17 mouse cellular contexts compared by ENCODE assay signal in the genomic region with DNA sequence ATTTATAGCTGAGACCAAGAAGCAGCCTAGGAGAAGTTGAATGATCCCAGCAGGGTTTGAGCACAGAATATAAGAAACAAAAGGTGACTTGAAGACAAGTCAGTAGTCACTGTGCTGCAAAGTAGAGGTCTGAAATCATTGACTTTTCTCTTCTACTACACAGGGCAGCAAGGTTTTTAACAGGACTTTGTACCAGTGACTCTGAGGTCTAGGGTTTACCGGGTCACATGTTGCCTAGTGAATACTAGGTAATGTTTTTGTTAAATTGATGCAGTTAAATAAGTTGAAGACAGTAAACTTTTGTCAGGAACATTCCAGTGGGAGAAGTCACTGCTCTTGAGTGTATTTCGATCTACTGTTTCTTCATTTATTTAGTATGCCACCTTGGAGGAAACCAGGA.
"Had no signal": no experiment of that assay in that cellular context is flagged by ENCODE, and none has a peak within 500 bp of the region (broad histone marks: within the 10 kb centered on the region; RNA-seq: fewer than 3 reads in every experiment).

No protein-coding gene starts in this region.

- H3K4me1 ChIP-seq: hindbrain, embryonic 15.5 days; limb, embryonic 12.5 days; limb, embryonic 15.5 days; liver, embryonic 12.5 days; liver, embryonic 15.5 days; midbrain, embryonic 12.5 days; midbrain, embryonic 15.5 days; neural tube, embryonic 13.5 days; stomach, embryonic 15.5 days had no signal

- H3K27me3 ChIP-seq: hindbrain, embryonic 15.5 days; limb, embryonic 12.5 days; limb, embryonic 15.5 days; liver, embryonic 12.5 days; liver, embryonic 15.5 days; midbrain, embryonic 12.5 days; midbrain, embryonic 15.5 days; neural tube, embryonic 13.5 days; stomach, embryonic 15.5 days had no signal

- H3K4me3 ChIP-seq: hindbrain, embryonic 15.5 days; left cerebral cortex, adult 2 months; limb, embryonic 12.5 days; limb, embryonic 15.5 days; liver, embryonic 12.5 days; liver, embryonic 15.5 days; midbrain, embryonic 12.5 days; midbrain, embryonic 15.5 days; myocyte; neural tube, embryonic 13.5 days; stomach, embryonic 15.5 days had no signal

- H3K9ac ChIP-seq: hindbrain, embryonic 15.5 days; limb, embryonic 12.5 days; limb, embryonic 15.5 days; liver, embryonic 12.5 days; liver, embryonic 15.5 days; midbrain, embryonic 12.5 days; midbrain, embryonic 15.5 days; neural tube, embryonic 13.5 days; stomach, embryonic 15.5 days had no signal

- H3K4me2 ChIP-seq: hindbrain, embryonic 15.5 days; limb, embryonic 12.5 days; limb, embryonic 15.5 days; liver, embryonic 12.5 days; liver, embryonic 15.5 days; midbrain, embryonic 12.5 days; midbrain, embryonic 15.5 days; neural tube, embryonic 13.5 days; stomach, embryonic 15.5 days had no signal

- ATAC-seq: intestine, postnatal 0 days; liver, embryonic 12.5 days; midbrain, embryonic 15.5 days had no signal

- H3K36me3 ChIP-seq: hindbrain, embryonic 15.5 days; limb, embryonic 12.5 days; limb, embryonic 15.5 days; liver, embryonic 12.5 days; liver, embryonic 15.5 days; midbrain, embryonic 12.5 days; midbrain, embryonic 15.5 days; neural tube, embryonic 13.5 days; stomach, embryonic 15.5 days had no signal

- DNase-seq: lung, adult 2 months; lung, postnatal 4 days; retina, postnatal 1 day; spleen, adult 18-20 months; thymus, postnatal 36 days had no signal

- H3K9me3 ChIP-seq: hindbrain, embryonic 15.5 days; limb, embryonic 12.5 days; limb, embryonic 15.5 days; liver, embryonic 12.5 days; liver, embryonic 15.5 days; midbrain, embryonic 12.5 days; midbrain, embryonic 15.5 days; neural tube, embryonic 13.5 days; stomach, embryonic 15.5 days had no signal

- H3K27ac ChIP-seq: hindbrain, embryonic 15.5 days; left cerebral cortex, adult 2 months; limb, embryonic 12.5 days; limb, embryonic 15.5 days; liver, embryonic 12.5 days; liver, embryonic 15.5 days; midbrain, embryonic 12.5 days; midbrain, embryonic 15.5 days; neural tube, embryonic 13.5 days; stomach, embryonic 15.5 days had no signal
